Mouse (Mus musculus) thymus, adult 18-20 months (tissue): ENCODE measurements around the gene Aarsd1.

ENCODE experiments used
- DNase-seq, 2 experiments: peaks; one replicate each; pipeline ENCODE4 v3.0.0; 2022; ENCODE audit warnings: mixed read lengths in 2 of 2

Gene Aarsd1

GRCm38 (mm10) chr11:101374421-101374938 is 42.9 kb downstream of the Aarsd1 start:
- DNase-seq = no peak

DNA sequence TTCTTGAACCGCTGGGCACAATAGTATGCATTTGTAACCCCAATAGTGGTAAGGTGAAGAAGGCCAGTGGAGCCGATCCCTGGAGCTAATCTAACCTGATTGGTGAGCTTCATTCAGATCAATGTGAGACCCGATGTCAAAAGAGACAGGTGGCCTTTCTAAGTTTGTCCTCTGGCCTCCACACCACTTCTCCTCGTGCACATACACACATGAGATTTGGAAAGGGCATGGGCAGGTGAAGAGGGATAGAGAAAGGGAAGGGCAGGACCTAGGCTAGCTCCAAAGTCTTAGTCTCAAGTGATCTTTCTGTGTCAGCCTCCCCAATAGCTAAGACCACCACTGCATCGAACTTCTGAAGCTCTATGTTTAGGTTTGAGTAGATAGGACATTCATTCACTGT is 47.3 kb downstream of the Aarsd1 start:
- no peak for DNase-seq

DNA sequence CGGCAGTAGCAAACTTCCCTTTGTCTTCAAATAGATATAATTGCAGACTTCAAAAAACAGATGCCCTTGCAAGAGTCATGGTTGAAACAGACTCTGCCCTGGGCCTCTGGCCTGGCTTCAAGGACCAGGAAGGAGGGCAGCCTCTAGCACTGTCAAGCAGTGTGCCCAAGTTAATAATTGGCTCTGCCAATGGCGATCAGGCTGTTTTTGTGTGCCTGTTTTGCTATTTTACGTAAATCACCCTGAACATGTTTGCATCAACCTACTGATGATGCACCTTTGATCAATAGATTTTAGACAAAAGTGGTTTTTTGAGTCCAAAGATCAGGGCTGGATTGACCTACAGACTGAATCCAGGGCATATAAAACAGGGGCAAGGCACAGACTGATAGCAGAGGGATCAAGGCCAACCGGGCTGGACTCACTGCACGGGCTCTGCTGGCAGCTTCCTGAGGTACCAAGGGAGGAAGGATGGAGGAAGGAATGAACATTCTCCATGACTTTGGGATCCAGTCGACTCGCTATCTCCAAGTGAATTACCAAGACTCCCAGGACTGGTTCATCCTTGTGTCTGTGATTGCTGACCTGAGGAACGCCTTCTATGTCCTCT is 50.0 kb downstream of the Aarsd1 start, which contains the start of gene G6pc:
G6pc (plus strand) TSS at position 236 of the 610 bp plus-strand sequence.
- DNase-seq = no peak

DNA sequence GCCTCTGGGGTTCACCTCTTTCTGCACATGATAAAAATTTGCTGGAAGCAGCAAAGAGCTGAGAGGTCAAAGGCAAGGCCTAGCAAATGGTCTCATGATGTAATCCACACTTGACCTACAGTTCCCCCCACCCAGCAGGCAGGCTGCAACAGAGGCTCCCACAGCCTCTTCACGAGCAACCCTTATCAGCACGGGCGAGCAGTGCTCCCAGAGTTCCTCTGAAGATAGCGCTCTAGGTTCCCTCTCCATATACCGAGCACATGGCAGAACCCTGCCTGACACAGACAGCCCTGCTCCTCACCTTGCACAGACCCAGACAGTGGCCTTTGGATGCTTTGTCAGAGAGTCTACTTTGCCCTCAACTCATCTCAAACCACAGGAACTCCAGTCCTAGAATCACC is 52.9 kb downstream of the Aarsd1 start:
- DNase-seq = no peak

- peak in 1 of 2 experiments; percentile 18 for DNase-seq
Observed at GRCm38 (mm10) chr11:101360651-101361113, 56.7 kb downstream of the Aarsd1 start.

GRCm38 (mm10) chr11:101359776-101360175 is 57.6 kb downstream of the Aarsd1 start:
- DNase-seq = no peak

DNA sequence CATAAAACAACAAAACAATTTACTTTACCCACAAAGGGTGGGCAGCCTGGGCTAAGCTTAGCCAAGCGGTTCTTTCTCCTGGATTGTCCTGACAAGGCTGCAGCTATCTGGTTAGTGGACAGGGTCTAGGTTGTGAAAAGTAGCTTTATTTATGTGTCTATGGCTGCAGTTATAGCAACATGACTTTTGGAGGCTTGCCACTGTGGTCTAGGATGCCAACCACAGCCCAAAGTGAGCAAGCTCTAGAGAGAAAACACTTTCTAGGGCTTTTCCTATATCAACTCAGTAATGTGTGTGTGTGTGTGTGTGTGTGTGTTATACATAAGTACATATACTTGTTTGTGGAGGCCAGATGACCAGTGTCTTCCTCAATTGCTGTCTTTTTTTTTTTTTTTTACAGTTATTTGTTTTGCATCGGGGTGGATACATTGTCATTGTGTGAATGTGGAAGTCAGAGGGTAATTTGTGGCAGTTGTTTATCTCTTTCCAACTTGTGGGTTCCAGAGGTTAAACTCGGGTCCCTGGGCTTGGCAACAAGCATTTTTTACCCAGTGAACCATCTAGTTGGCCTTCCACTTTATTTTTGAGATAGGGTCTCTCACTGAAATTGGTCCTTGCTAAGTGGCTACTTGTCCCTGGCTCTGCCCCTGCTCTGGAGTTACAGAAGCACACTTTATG is 59.8 kb downstream of the Aarsd1 start:
- no peak for DNase-seq
